Mouse (Mus musculus): Measurements from ENCODE around the gene Pcare. TPM values are rescaled to one million over a fixed set of nuclear protein-coding genes. Genes with fewer than 3 reads are reported as not detected.

The Pcare gene
- not detected in 2 replicates for polyA plus RNA-seq (2012; rRNA removed)

GRCm38 (mm10) chr17:71752831-71753230 is at the start of gene Pcare:
TSS of gene Pcare (minus strand) at chr17:71752894.

GRCm38 (mm10) chr17:71768173-71768572 is 15.5 kb upstream of the Pcare start, which contains the start of gene Clip4:
TSS of gene Clip4 (plus strand) at chr17:71768473.

Other genes starting within 250 kb of the Pcare start
- gene Ndc80, start 226.0 kb downstream of the Pcare start, polyA plus RNA-seq (2012; rRNA removed), result 10.7 and 13.8 TPM in 2 replicates
- 1.3 TPM in 2 replicates for gene Spdya, start 200.8 kb downstream of the Pcare start, polyA plus RNA-seq (2012; rRNA removed)
- 36.9 and 41.9 TPM in 2 replicates for gene Wdr43, start 137.0 kb downstream of the Pcare start, polyA plus RNA-seq (2012; rRNA removed)
- 0.69 and 0.84 TPM in 2 replicates for gene Togaram2, start 79.6 kb downstream of the Pcare start, polyA plus RNA-seq (2012; rRNA removed)
- gene Clip4, start 15.6 kb upstream of the Pcare start, polyA plus RNA-seq (2012; rRNA removed), result 18.9 and 20.0 TPM in 2 replicates